Mouse (Mus musculus) neutrophil, adult 59 days (primary cell): ENCODE data around the gene Dnttip2. TPM values are rescaled to one million over a fixed set of nuclear protein-coding genes. Genes with fewer than 3 reads are reported as not detected.

Source experiments
- total RNA-seq, 2 experiments: library from RNA; stranded (reverse); gene quantifications; 1 replicate in 1 of 2; 2 replicates in 1 of 2; pipeline ENCODE4 v1.2.4; 2023

Dnttip2 gene
- 10 to 100 TPM; 45.0 to 55.9 TPM for total RNA-seq

GRCm38 (mm10) chr3:122274241-122275024 lies at the start of gene Dnttip2:
Gene Dnttip2 (plus strand): TSS chr3:122274388.

GRCm38 (mm10) chr3:122245215-122245877 lies 28.8 kb upstream of the Dnttip2 start, which contains the start of gene Gclm:
Gene Gclm (plus strand): TSS chr3:122245557.

GRCm38 (mm10) chr3:122293954-122294850 lies 20.0 kb downstream of the Dnttip2 start, which contains the start of gene Bcar3:
Gene Bcar3 (plus strand): TSS chr3:122294136.

Other genes with a start within 250 kb of the Dnttip2 start
- under 1 TPM; 0.09 to 0.82 TPM for gene Abca4, start 229.9 kb upstream of the Dnttip2 start, total RNA-seq
- 10 to 100 TPM; 44.4 to 58.1 TPM for gene Gclm, start 28.8 kb upstream of the Dnttip2 start, total RNA-seq
- gene Bcar3, start 19.7 kb downstream of the Dnttip2 start, total RNA-seq = 1 to 10 TPM; 8.3 to 8.6 TPM